Mouse (Mus musculus): ENCODE data around the gene Ccdc184. TPM values are rescaled to one million over a fixed set of nuclear protein-coding genes. Genes with fewer than 3 reads are reported as not detected.

The Ccdc184 gene
- polyA plus RNA-seq, 1 experiment from 2014 or later: 13.3 TPM

DNA sequence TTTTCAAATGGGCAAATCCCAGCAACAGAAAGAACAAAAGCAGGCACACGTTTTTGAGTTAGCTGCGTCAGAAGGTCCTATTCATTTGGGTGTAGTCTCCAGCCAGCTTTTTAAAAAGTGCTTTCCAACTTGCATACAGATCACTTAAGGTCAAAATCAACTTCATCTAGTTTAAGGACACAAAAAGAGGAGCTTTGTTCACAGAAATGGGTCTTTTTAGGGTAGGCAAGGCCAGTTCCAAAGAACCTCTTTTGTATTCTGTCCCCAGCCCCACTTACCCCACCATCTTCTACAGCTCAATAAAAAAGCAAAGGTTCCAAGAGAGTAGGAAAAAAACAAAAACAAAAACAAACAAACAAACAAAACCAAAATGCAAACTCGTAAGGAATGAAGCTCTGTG, 32.3 kb upstream of the Ccdc184 start:
- ATAC-seq (ENCODE audit: low FRiP score) (no peak), DNase-seq (ENCODE audit: low spot score) (no peak)
- Histone ChIP-seq H3K27ac (ENCODE audit: low read depth, low read length) (no peak overlapping the region), H3K36me3 (ENCODE audit: control insufficient read depth, insufficient read depth, low read length) (no peaks in the 10 kb centered on the region; the same call in 1 of the 2 replicates), H3K9ac (ENCODE audit: low read depth, low read length) (no peak overlapping the region), H3K9me3 (ENCODE audit: control insufficient read depth, low read length) (no peaks in the 10 kb centered on the region), H3K4me2 (replicated peaks; ENCODE audit: low read depth, low read length) (no peak overlapping the region), H3K4me1 (replicated peaks; ENCODE audit: control insufficient read depth, insufficient read depth, low read length) (no peaks in the 10 kb centered on the region), H3K27me3 (ENCODE audit: control insufficient read depth, insufficient read depth, low read length) (no peaks in the 10 kb centered on the region), H3K4me3 (ENCODE audit: low read depth, low read length) (no peak overlapping the region)
- WGBS: 79% methylated on average over 3 of the region's 3 CpGs

DNA sequence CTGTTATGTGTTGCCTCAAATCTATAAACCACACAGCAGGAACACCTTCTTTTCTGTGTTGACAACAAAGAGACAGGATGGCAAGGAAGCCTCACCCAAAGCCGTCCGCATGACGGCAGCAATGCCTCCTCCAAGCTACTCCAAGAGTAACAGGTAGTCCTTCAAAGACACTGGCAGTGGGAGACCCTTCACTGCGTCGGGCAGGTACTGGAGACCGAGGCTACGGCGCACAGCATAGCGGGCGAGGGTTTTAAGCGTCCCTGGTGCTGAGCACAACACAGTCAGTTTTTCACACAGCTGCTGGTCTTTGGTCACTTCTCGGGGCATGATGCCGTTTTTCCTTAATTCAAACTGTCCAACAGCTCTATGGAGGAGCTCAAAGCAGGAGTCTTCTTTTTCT, 31.3 kb upstream of the Ccdc184 start:
- Histone ChIP-seq H3K36me3 (ENCODE audit: control insufficient read depth, insufficient read depth, low read length) (no peaks in the 10 kb centered on the region; the same call in 1 of the 2 replicates), H3K4me2 (replicated peaks; ENCODE audit: low read depth, low read length) (no peak overlapping the region), H3K9ac (ENCODE audit: low read depth, low read length) (no peak overlapping the region), H3K27me3 (ENCODE audit: control insufficient read depth, insufficient read depth, low read length) (no peaks in the 10 kb centered on the region), H3K27ac (ENCODE audit: low read depth, low read length) (no peak overlapping the region), H3K4me1 (replicated peaks; ENCODE audit: control insufficient read depth, insufficient read depth, low read length) (no peaks in the 10 kb centered on the region), H3K4me3 (ENCODE audit: low read depth, low read length) (no peak overlapping the region), H3K9me3 (ENCODE audit: control insufficient read depth, low read length) (no peaks in the 10 kb centered on the region)
- 92% methylated on average over 13 of the region's 13 CpGs for WGBS
- ATAC-seq (ENCODE audit: low FRiP score) (no peak), DNase-seq (ENCODE audit: low spot score) (no peak)

DNA sequence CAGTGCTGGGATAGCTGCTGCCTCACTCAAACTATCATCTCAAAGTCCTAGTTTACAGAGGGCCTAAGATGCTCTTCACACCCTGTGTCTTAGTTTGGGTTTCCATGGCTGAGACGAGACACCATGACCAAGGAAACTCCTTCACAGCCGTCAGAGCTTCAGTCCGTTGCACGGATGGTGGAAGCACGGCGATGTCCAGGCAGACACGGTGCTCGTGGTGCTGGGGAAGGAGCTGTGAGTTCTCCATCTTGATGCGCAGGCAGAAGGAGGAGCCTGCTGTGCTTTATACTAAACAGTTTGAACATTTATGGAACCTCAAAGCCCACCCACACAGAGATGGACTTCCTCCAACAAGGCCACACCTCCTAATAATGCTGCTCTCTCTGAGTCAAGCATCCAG, 30.1 kb upstream of the Ccdc184 start:
- WGBS: 92% methylated on average over 9 of the region's 9 CpGs
- H3K9me3 ChIP-seq (ENCODE audit: control insufficient read depth, low read length): no peaks in the 10 kb centered on the region
- ATAC-seq (ENCODE audit: low FRiP score): no peak
- DNase-seq (ENCODE audit: low spot score): no peak
- no peak overlapping the region for H3K4me2 ChIP-seq (replicated peaks; ENCODE audit: low read depth, low read length)
- H3K27me3 ChIP-seq (ENCODE audit: control insufficient read depth, insufficient read depth, low read length): no peaks in the 10 kb centered on the region
- H3K4me1 ChIP-seq (replicated peaks; ENCODE audit: control insufficient read depth, insufficient read depth, low read length): no peaks in the 10 kb centered on the region
- no peak overlapping the region for H3K9ac ChIP-seq (ENCODE audit: low read depth, low read length)
- no peak overlapping the region for H3K4me3 ChIP-seq (ENCODE audit: low read depth, low read length)
- H3K27ac ChIP-seq (ENCODE audit: low read depth, low read length): no peak overlapping the region
- H3K36me3 ChIP-seq (ENCODE audit: control insufficient read depth, insufficient read depth, low read length): no peaks in the 10 kb centered on the region; the same call in 1 of the 2 replicates

DNA sequence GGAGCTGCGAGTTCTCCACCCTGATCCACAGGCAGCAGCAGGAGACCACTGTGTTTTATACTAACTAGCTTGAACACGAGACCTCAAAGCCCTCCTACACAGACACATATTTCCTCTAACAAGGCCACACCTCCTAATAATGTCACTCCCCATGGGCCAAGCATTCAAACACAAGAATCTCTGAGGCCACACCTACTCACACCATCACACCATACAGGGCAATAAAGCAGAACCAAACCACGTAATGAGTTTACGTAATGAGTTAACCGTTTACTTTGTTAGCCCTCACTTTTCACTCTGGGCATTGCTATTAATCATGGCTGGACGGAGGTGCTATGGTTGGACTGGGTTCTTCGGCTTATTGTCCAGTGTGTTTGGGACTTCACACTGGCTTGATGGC, 27.2 kb upstream of the Ccdc184 start:
- ATAC-seq (ENCODE audit: low FRiP score) (no peak), DNase-seq (ENCODE audit: low spot score) (no peak)
- no peak overlapping the region for H3K4me2 ChIP-seq (replicated peaks; ENCODE audit: low read depth, low read length)
- H3K9me3 ChIP-seq (ENCODE audit: control insufficient read depth, low read length): no peaks in the 10 kb centered on the region
- no peaks in the 10 kb centered on the region for H3K27me3 ChIP-seq (ENCODE audit: control insufficient read depth, insufficient read depth, low read length)
- H3K4me1 ChIP-seq (replicated peaks; ENCODE audit: control insufficient read depth, insufficient read depth, low read length): no peaks in the 10 kb centered on the region; the same call in 1 of the 2 replicates
- H3K4me3 ChIP-seq (ENCODE audit: low read depth, low read length): no peak overlapping the region
- H3K9ac ChIP-seq (ENCODE audit: low read depth, low read length): no peak overlapping the region
- no peak overlapping the region for H3K27ac ChIP-seq (ENCODE audit: low read depth, low read length)
- H3K36me3 ChIP-seq (ENCODE audit: control insufficient read depth, insufficient read depth, low read length): no peaks in the 10 kb centered on the region; the same call in 1 of the 2 replicates
- 90% methylated on average over 7 of the region's 7 CpGs for WGBS

DNA sequence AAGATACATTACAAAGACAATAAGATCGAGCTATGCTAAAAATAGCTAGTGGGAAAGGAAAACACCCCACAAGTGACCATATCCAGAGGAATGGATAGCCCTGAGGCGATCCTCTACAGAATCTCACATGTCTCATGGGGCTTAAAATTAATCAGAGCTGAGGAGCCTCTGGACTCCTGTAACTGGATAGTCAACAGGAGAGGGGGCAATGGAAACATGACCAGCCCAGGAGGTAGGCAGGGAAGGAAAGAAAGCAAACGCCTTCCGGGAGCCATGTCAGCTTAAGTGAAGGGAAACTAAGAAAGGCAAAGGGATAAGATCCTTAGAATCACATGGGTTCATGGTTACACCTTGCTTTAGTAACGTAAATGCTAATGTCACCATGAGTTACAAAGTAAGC, 26.1 kb upstream of the Ccdc184 start:
- Histone ChIP-seq H3K27me3 (ENCODE audit: control insufficient read depth, insufficient read depth, low read length) (no peaks in the 10 kb centered on the region), H3K36me3 (ENCODE audit: control insufficient read depth, insufficient read depth, low read length) (no peaks in the 10 kb centered on the region; the same call in 1 of the 2 replicates), H3K4me3 (ENCODE audit: low read depth, low read length) (no peak overlapping the region), H3K4me1 (replicated peaks; ENCODE audit: control insufficient read depth, insufficient read depth, low read length) (no peaks in the 10 kb centered on the region; the same call in 1 of the 2 replicates), H3K27ac (ENCODE audit: low read depth, low read length) (no peak overlapping the region), H3K4me2 (replicated peaks; ENCODE audit: low read depth, low read length) (no peak overlapping the region), H3K9me3 (ENCODE audit: control insufficient read depth, low read length) (no peaks in the 10 kb centered on the region), H3K9ac (ENCODE audit: low read depth, low read length) (no peak overlapping the region)
- ATAC-seq (ENCODE audit: low FRiP score): no peak
- DNase-seq (ENCODE audit: low spot score): no peak
- 91% methylated on average over 5 of the region's 5 CpGs for WGBS

DNA sequence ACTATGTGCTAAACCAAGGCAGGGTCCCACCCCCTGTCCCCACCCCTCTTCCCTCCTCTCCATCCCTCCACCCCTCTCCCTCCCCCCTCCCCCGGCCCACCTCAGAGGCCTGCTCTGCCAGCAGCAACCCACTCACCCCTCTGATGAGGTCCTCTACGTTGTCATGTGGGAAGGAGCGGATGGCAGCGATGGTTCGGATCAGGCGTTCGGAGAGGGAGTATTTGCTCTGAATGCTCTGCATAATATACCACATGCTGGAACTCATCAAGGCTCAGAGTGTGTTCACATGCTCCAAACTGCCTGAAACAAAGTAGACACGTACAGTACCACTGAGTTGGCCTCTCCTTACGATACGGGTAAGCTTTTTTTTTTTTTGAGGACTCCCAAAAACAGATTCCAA, 24.4 kb upstream of the Ccdc184 start:
- H3K27me3 ChIP-seq (ENCODE audit: control insufficient read depth, insufficient read depth, low read length): no peaks in the 10 kb centered on the region
- no peak overlapping the region for H3K4me3 ChIP-seq (ENCODE audit: low read depth, low read length)
- WGBS: 83% methylated on average over 9 of the region's 10 CpGs
- H3K36me3 ChIP-seq (ENCODE audit: control insufficient read depth, insufficient read depth, low read length): no peaks in the 10 kb centered on the region
- ATAC-seq (ENCODE audit: low FRiP score) (no peak), DNase-seq (ENCODE audit: low spot score) (no peak)
- no peak overlapping the region for H3K9ac ChIP-seq (ENCODE audit: low read depth, low read length)
- no peak overlapping the region for H3K4me2 ChIP-seq (replicated peaks; ENCODE audit: low read depth, low read length)
- H3K9me3 ChIP-seq (ENCODE audit: control insufficient read depth, low read length): no peaks in the 10 kb centered on the region
- H3K4me1 ChIP-seq (replicated peaks; ENCODE audit: control insufficient read depth, insufficient read depth, low read length): no peaks in the 10 kb centered on the region; the same call in 1 of the 2 replicates
- H3K27ac ChIP-seq (ENCODE audit: low read depth, low read length): no peak overlapping the region

DNA sequence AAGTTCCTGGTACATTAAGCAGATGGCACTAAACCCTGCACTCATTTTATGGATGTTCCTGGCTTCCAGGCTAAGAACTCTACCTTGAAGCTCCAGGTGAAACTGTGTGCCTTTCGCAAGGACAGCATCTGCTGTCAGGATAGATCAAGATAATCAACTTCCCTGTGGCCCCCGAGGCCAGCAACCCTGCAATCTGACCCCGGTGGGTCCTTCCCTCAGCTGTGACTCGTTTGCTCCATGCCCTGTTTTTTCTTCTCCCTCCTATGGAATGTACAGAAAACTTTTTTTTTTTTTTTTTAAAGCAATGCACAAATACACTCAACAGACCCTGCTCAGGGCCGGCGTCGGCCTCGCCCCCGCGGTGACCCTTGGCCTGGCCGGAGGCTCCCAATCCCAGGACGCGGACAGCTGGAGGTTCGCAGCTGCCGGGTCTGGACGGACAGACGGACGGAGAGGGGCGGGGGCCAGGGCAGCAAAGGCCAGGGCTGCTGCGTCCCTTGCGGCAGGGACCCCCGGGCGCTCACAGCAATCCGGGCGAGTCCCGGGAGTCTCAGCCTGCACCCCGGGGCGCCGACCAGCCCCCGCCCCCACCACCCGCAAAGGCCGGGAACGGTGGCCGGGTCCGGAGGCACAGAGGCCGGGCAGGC, 22.0 kb upstream of the Ccdc184 start:
- Histone ChIP-seq H3K9ac (ENCODE audit: low read depth, low read length) (peak overlapping the region; percentile 92), H3K4me3 (ENCODE audit: low read depth, low read length) (peak overlapping the region; percentile 96), H3K27me3 (ENCODE audit: control insufficient read depth, insufficient read depth, low read length) (no peaks in the 10 kb centered on the region), H3K36me3 (ENCODE audit: control insufficient read depth, insufficient read depth, low read length) (no peaks in the 10 kb centered on the region), H3K4me1 (replicated peaks; ENCODE audit: control insufficient read depth, insufficient read depth, low read length) (no peaks in the 10 kb centered on the region; the same call in 1 of the 2 replicates), H3K27ac (ENCODE audit: low read depth, low read length) (peak overlapping the region; percentile 72), H3K4me2 (replicated peaks; ENCODE audit: low read depth, low read length) (peak overlapping the region; percentile 94), H3K9me3 (ENCODE audit: control insufficient read depth, low read length) (no peaks in the 10 kb centered on the region)
- DNase-seq (ENCODE audit: low spot score) (peak; percentile 33), ATAC-seq (ENCODE audit: low FRiP score) (peak; percentile 69)
- WGBS: under 1% methylated on average over 36 of the region's 36 CpGs

DNA sequence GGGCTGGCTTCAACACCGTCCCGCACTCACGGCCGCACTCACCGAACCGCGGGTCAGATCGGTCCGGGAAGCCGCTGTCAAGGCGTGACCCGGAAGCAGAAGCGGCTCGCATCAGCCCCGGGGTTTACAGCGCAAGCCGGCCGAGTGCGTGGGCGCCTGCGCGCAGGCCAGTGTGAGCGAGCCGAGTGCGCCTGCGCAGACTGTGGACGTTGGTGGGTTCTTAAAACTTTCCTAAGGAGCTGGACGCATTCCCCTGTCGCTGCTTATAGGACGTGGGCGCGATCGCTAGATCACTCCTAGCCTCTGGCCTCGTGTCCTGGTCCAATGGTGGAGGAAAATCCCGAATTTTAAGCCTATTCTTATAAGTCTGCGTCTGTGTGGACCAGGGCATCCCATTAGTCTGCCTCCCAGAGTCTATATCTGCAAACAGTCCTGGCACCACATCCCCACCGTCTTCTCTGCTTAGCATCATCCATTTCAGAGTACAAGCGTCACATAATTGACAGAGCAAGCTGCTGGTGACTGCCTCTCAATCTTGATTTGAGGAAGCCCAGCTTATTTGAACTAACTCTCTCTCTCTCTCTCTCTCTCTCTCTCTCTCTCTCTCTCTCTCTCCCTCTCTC, 21.3 kb upstream of the Ccdc184 start:
- no peaks in the 10 kb centered on the region for H3K36me3 ChIP-seq (ENCODE audit: control insufficient read depth, insufficient read depth, low read length)
- peak overlapping the region; percentile 96 for H3K4me3 ChIP-seq (ENCODE audit: low read depth, low read length)
- no peaks in the 10 kb centered on the region; the same call in 1 of the 2 replicates for H3K4me1 ChIP-seq (replicated peaks; ENCODE audit: control insufficient read depth, insufficient read depth, low read length)
- peak overlapping the region; percentile 72 for H3K27ac ChIP-seq (ENCODE audit: low read depth, low read length)
- DNase-seq (ENCODE audit: low spot score): peak; percentile 96
- peak overlapping the region; percentile 94 for H3K4me2 ChIP-seq (replicated peaks; ENCODE audit: low read depth, low read length)
- H3K9me3 ChIP-seq (ENCODE audit: control insufficient read depth, low read length): no peaks in the 10 kb centered on the region
- ATAC-seq (ENCODE audit: low FRiP score): peak; percentile 98
- no peaks in the 10 kb centered on the region for H3K27me3 ChIP-seq (ENCODE audit: control insufficient read depth, insufficient read depth, low read length)
- H3K9ac ChIP-seq (ENCODE audit: low read depth, low read length): peak overlapping the region; percentile 92
- WGBS: 2% methylated on average over 38 of the region's 38 CpGs

DNA sequence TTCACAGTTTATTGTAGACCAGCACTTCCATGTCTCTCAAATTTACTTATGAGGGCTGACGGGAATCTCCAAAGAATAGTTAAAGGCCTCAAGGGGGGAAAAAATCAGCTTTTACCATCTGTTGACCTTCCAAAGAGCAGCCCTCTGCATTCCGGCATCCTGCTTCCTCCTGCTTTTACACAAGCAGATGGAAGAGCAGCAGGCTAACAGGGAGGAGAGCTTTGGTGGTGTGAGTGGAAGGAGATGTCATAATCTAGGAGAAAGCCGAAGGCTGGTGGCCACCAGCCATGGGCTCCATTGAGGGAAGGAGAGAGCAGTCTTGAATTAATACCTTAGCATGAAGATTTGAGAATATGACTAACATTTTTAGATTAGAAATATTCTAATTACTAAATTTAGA, 18.6 kb upstream of the Ccdc184 start:
- H3K4me1 ChIP-seq (replicated peaks; ENCODE audit: control insufficient read depth, insufficient read depth, low read length): no peaks in the 10 kb centered on the region; the same call in 1 of the 2 replicates
- no peak overlapping the region for H3K4me3 ChIP-seq (ENCODE audit: low read depth, low read length)
- 79% methylated on average over 3 of the region's 3 CpGs for WGBS
- no peak overlapping the region for H3K27ac ChIP-seq (ENCODE audit: low read depth, low read length)
- H3K27me3 ChIP-seq (ENCODE audit: control insufficient read depth, insufficient read depth, low read length): no peaks in the 10 kb centered on the region
- DNase-seq (ENCODE audit: low spot score): no peak
- H3K36me3 ChIP-seq (ENCODE audit: control insufficient read depth, insufficient read depth, low read length): no peaks in the 10 kb centered on the region
- H3K9ac ChIP-seq (ENCODE audit: low read depth, low read length): no peak overlapping the region
- ATAC-seq (ENCODE audit: low FRiP score): no peak
- no peak overlapping the region for H3K4me2 ChIP-seq (replicated peaks; ENCODE audit: low read depth, low read length)
- no peaks in the 10 kb centered on the region for H3K9me3 ChIP-seq (ENCODE audit: control insufficient read depth, low read length)

Measured in hindbrain, embryonic 11.5 days (tissue).